In the genomic region with DNA sequence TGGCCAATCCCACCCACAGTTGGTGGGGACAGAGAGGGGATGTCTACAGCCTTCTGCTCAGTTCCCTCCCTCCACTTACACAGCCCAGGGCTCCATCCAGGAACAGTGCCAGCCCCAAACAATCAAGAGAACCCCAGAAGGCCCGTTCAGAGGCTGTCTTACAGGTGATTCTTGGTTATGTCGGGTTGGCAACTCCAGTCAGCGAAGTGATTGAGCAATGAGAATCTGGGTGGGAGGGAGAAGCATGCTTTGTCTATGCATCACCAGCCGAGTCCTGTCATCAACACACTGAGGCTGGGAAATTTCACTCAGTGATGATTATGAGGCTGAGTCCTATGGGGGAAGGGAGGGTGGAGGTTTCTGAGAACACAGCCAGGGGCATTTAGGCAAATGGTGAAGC, we compare ENCODE assay signal across 19 mouse cellular contexts.
DNase-seq lines count a peak whose midpoint lies in the region; ATAC-seq and TF ChIP-seq lines count a peak whose summit lies in the region.
"Had no signal": no experiment of that assay in that cellular context is flagged by ENCODE, and none has a peak within 500 bp of the region (broad histone marks: within the 10 kb centered on the region; RNA-seq: fewer than 3 reads in every experiment).

No protein-coding gene starts in this region.

- H3K27ac ChIP-seq in heart, embryonic 16.5 days (ENCODE audit: low read length), result no peak overlapping the region
- H3K27ac ChIP-seq in heart, embryonic 11.5 days (ENCODE audit: low read depth, low read length), result no peak overlapping the region
- no peak overlapping the region for H3K27ac ChIP-seq in lung, postnatal 0 days (ENCODE audit: low read length)
- H3K27ac ChIP-seq: embryonic facial prominence, embryonic 12.5 days; gastrocnemius, adult 2 months; hindbrain, embryonic 14.5 days; kidney, embryonic 15.5 days; limb, embryonic 13.5 days; liver, embryonic 13.5 days; macrophage had no signal

- no peaks in the 10 kb centered on the region for H3K4me1 ChIP-seq in heart, embryonic 16.5 days (ENCODE audit: control insufficient read depth, insufficient read depth, low read length)
- no peaks in the 10 kb centered on the region for H3K4me1 ChIP-seq in heart, embryonic 11.5 days (ENCODE audit: control insufficient read depth, insufficient read depth, low read length)
- H3K4me1 ChIP-seq in lung, postnatal 0 days (ENCODE audit: insufficient read depth, low read depth, low read length), result no peaks in the 10 kb centered on the region
- H3K4me1 ChIP-seq: embryonic facial prominence, embryonic 12.5 days; kidney, embryonic 15.5 days; limb, embryonic 13.5 days; liver, embryonic 13.5 days had no signal

- H3K9ac ChIP-seq in heart, embryonic 16.5 days (ENCODE audit: low read length), result no peak overlapping the region
- H3K9ac ChIP-seq in heart, embryonic 11.5 days (ENCODE audit: low read depth, low read length), result no peak overlapping the region
- H3K9ac ChIP-seq in lung, postnatal 0 days (replicated peaks; ENCODE audit: low read depth), result no peak overlapping the region
- H3K9ac ChIP-seq: embryonic facial prominence, embryonic 12.5 days; hindbrain, embryonic 14.5 days; kidney, embryonic 15.5 days; limb, embryonic 13.5 days; liver, embryonic 13.5 days had no signal

- no peaks in the 10 kb centered on the region for H3K27me3 ChIP-seq in heart, embryonic 16.5 days (ENCODE audit: control insufficient read depth, insufficient read depth, low read length)
- H3K27me3 ChIP-seq in heart, embryonic 11.5 days (ENCODE audit: control insufficient read depth, insufficient read depth, low read length), result no peaks in the 10 kb centered on the region
- H3K27me3 ChIP-seq in Patski, result no peaks in the 10 kb centered on the region
- no peaks in the 10 kb centered on the region for H3K27me3 ChIP-seq in lung, postnatal 0 days (replicated peaks; ENCODE audit: insufficient read depth, low read length)
- H3K27me3 ChIP-seq: embryonic facial prominence, embryonic 12.5 days; kidney, embryonic 15.5 days; limb, embryonic 13.5 days; liver, embryonic 13.5 days had no signal

- DNase-seq in 3T3-L1 (ENCODE audit: low read depth, low spot score) (peak; percentile 95), Patski (ENCODE audit: low read depth, low spot score) (peak; percentile 35)
- peak; percentile 51 for DNase-seq in lung, postnatal 0 days (ENCODE audit: low spot score)
- DNase-seq in kidney, adult 11 months, result no peak
- DNase-seq in thymus, postnatal 4 days, result no peak
- DNase-seq: cerebellum, postnatal 10 days; gastrocnemius, adult 2 months; kidney, postnatal 4 days; liver, embryonic 13.5 days; midbrain, embryonic 14.5 days; thymus, postnatal 36 days had no signal

- 35% methylated on average over 4 of the region's 4 CpGs for WGBS in heart, embryonic 16.5 days
- WGBS in heart, embryonic 11.5 days (ENCODE audit: insufficient replicate concordance), result 42% methylated on average over 4 of the region's 4 CpGs
- 40% methylated on average over 4 of the region's 4 CpGs for WGBS in lung, postnatal 0 days

- TF ChIP-seq CTCF in Patski (IDR thresholded peaks at IDR 0.05), result no peak
- TF ChIP-seq CTCF in lung, postnatal 0 days (IDR thresholded peaks at IDR 0.05), result no peak

- no peak for TF ChIP-seq EP300 in lung, postnatal 0 days (IDR thresholded peaks at IDR 0.05)

- H3K4me3 ChIP-seq in heart, embryonic 16.5 days (ENCODE audit: low read length), result no peak overlapping the region
- H3K4me3 ChIP-seq in heart, embryonic 11.5 days (ENCODE audit: low read depth, low read length), result no peak overlapping the region
- H3K4me3 ChIP-seq in lung, postnatal 0 days (ENCODE audit: low read depth, low read length), result no peak overlapping the region
- H3K4me3 ChIP-seq: embryonic facial prominence, embryonic 12.5 days; gastrocnemius, adult 2 months; kidney, embryonic 15.5 days; limb, embryonic 13.5 days; liver, embryonic 13.5 days had no signal

- no peak overlapping the region for H3K4me2 ChIP-seq in heart, embryonic 16.5 days (ENCODE audit: low read depth, low read length)
- H3K4me2 ChIP-seq in heart, embryonic 11.5 days, result no peak overlapping the region
- no peak overlapping the region for H3K4me2 ChIP-seq in lung, postnatal 0 days (replicated peaks; ENCODE audit: low read depth, low read length)
- H3K4me2 ChIP-seq: embryonic facial prominence, embryonic 12.5 days; hindbrain, embryonic 14.5 days; kidney, embryonic 15.5 days; limb, embryonic 13.5 days; liver, embryonic 13.5 days had no signal

- POLR2A ChIA-PET in Patski (lab: Charles Lee), result no interaction called here

- no peaks in the 10 kb centered on the region for H3K9me3 ChIP-seq in heart, embryonic 16.5 days (replicated peaks; ENCODE audit: control insufficient read depth, low read length)
- no peaks in the 10 kb centered on the region for H3K9me3 ChIP-seq in heart, embryonic 11.5 days (replicated peaks; ENCODE audit: control insufficient read depth, low read length)
- no peaks in the 10 kb centered on the region for H3K9me3 ChIP-seq in lung, postnatal 0 days (ENCODE audit: low read length)
- H3K9me3 ChIP-seq: embryonic facial prominence, embryonic 12.5 days; kidney, embryonic 15.5 days; limb, embryonic 13.5 days; liver, embryonic 13.5 days had no signal

- peak; percentile 63; the same call in 1 of the 2 replicates for ATAC-seq in heart, embryonic 16.5 days (replicated peaks; ENCODE audit: extremely low read depth, insufficient read depth, low FRiP score)
- ATAC-seq in heart, embryonic 11.5 days (replicated peaks; ENCODE audit: insufficient number of reproducible peaks, low FRiP score, low TSS enrichment), result no peak; the same call in 1 of the 2 replicates
- peak; percentile 65 for ATAC-seq in Patski
- ATAC-seq in lung, postnatal 0 days, result peak; percentile 49
- no peak for ATAC-seq in CD4-positive, CD25-positive, alpha-beta regulatory T cell, adult 4 months

- in situ Hi-C loops in Patski (cut with MboI; ENCODE audit: low pct_unique_long_range_greater_than_20kb), result loop anchor here (5.0 to 25.0 kb wide), 3 partner anchors 164 to 589 kb away; no protein-coding TSS in a partner anchor

- CTCF ChIA-PET in Patski (lab: Charles Lee), result no interaction called here

- H3K36me3 ChIP-seq in heart, embryonic 16.5 days (ENCODE audit: control insufficient read depth, insufficient read depth), result no peaks in the 10 kb centered on the region
- no peaks in the 10 kb centered on the region for H3K36me3 ChIP-seq in heart, embryonic 11.5 days (ENCODE audit: control insufficient read depth, insufficient read depth, low read length)
- no peaks in the 10 kb centered on the region for H3K36me3 ChIP-seq in lung, postnatal 0 days (ENCODE audit: insufficient read depth, low read length)
- H3K36me3 ChIP-seq: embryonic facial prominence, embryonic 12.5 days; kidney, embryonic 15.5 days; limb, embryonic 13.5 days; liver, embryonic 13.5 days had no signal

Comparison
In these comparisons a context has a peak if more than half of its experiments do, and no peak if none do; other contexts are left out.
1. ATAC-seq: peak in heart, embryonic 16.5 days (single experiment), Patski (single experiment) and lung, postnatal 0 days (single experiment); none in heart, embryonic 11.5 days (single experiment) and CD4-positive, CD25-positive, alpha-beta regulatory T cell, adult 4 months (single experiment).
2. DNase-seq: peak in 3T3-L1 (single experiment), Patski (single experiment) and lung, postnatal 0 days (single experiment); none in kidney, adult 11 months (single experiment) and thymus, postnatal 4 days (single experiment).